Mouse (Mus musculus) left cerebral cortex, adult 9 months (tissue): Measurements from ENCODE around the gene Dapk1.

ENCODE experiments used
- DNase-seq, 2 experiments: peaks; one replicate each; pipeline ENCODE4 v3.0.0; 2022; ENCODE audit warnings: low spot score in 2 of 2

Dapk1 gene

GRCm38 (mm10) chr13:60809690-60810089, 207.9 kb downstream of the Dapk1 start:
- no peak for DNase-seq

- DNase-seq = no peak
Measured at GRCm38 (mm10) chr13:60812768-60813167, 211.0 kb downstream of the Dapk1 start.
